Mouse (Mus musculus): Measurements from ENCODE around the gene Smg1. TPM values are rescaled to one million over a fixed set of nuclear protein-coding genes. Genes with fewer than 3 reads are reported as not detected.

Smg1 gene
- polyA plus RNA-seq, 1 experiment from 2014 or later, result 22.4 TPM

DNA sequence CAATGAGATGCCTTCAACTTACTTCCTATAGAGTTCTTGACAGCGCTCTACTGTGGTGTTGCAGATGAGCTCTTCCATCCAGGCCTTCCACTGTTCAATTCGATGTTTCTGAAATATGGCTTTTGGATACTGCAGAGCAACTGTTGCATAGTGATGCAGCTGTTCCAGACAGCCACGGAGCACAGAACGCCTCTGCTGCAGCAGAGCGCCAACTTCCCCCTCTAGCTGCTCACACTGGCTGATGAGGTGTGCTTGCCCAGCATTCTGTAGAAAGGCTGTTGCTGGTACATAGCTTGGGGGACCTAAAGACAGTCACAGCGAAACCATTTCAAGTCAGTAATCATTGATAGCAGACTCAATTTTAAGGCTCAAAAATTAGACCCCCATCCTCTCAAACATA lies 89.3 kb downstream of the Smg1 start:
- no peaks in the 10 kb centered on the region for H3K9me3 ChIP-seq (ENCODE audit: control insufficient read depth, low read length)
- H3K36me3 ChIP-seq (ENCODE audit: control insufficient read depth, insufficient read depth, low read length), result peaks cover 5% of the 10 kb centered on the region; the same call in 1 of the 2 replicates
- ATAC-seq (replicated peaks; ENCODE audit: low FRiP score) (no peak), DNase-seq (ENCODE audit: low spot score) (no peak)
- H3K4me3 ChIP-seq (ENCODE audit: low read depth, low read length), result no peak overlapping the region
- no peak overlapping the region for H3K9ac ChIP-seq (ENCODE audit: low read length)
- no peaks in the 10 kb centered on the region for H3K4me1 ChIP-seq (replicated peaks; ENCODE audit: control insufficient read depth, insufficient read depth, low read length)
- 96% methylated on average over 6 of the region's 6 CpGs for WGBS
- no peak overlapping the region for H3K4me2 ChIP-seq (ENCODE audit: low read depth, low read length, severe bottlenecking)
- H3K27ac ChIP-seq (ENCODE audit: low read depth, low read length), result no peak overlapping the region
- no peaks in the 10 kb centered on the region for H3K27me3 ChIP-seq (ENCODE audit: control insufficient read depth, insufficient read depth, low read length)

DNA sequence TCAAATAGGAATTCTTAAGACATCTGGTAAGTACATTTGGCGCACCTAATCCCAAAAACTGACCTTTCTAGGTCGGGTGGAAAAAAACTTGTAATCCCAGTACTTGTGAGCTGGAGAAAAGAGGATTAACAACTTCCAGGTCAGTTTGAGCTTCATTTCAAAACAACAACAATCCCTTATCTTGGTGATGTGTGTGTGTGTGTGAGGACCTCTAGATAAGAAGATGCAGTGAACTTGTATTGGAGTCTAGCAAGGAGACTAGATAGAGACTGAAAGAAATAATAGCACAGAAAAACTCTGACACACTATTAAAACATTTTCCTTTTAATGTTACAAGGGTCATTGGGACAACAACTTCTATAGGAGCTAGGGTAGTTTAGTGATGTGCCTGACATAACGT lies 99.9 kb downstream of the Smg1 start:
- Histone ChIP-seq H3K27ac (ENCODE audit: low read depth, low read length) (no peak overlapping the region), H3K9me3 (ENCODE audit: control insufficient read depth, low read length) (no peaks in the 10 kb centered on the region), H3K4me2 (ENCODE audit: low read depth, low read length, severe bottlenecking) (no peak overlapping the region), H3K4me1 (replicated peaks; ENCODE audit: control insufficient read depth, insufficient read depth, low read length) (no peaks in the 10 kb centered on the region), H3K4me3 (ENCODE audit: low read depth, low read length) (no peak overlapping the region), H3K9ac (ENCODE audit: low read length) (no peak overlapping the region), H3K36me3 (ENCODE audit: control insufficient read depth, insufficient read depth, low read length) (peaks cover 4% of the 10 kb centered on the region; the same call in 1 of the 2 replicates), H3K27me3 (ENCODE audit: control insufficient read depth, insufficient read depth, low read length) (no peaks in the 10 kb centered on the region)
- 83% methylated on average over 3 of the region's 3 CpGs for whole genome bisulfite sequencing
- DNase-seq (ENCODE audit: low spot score), result no peak
- no peak for ATAC-seq (replicated peaks; ENCODE audit: low FRiP score)

DNA sequence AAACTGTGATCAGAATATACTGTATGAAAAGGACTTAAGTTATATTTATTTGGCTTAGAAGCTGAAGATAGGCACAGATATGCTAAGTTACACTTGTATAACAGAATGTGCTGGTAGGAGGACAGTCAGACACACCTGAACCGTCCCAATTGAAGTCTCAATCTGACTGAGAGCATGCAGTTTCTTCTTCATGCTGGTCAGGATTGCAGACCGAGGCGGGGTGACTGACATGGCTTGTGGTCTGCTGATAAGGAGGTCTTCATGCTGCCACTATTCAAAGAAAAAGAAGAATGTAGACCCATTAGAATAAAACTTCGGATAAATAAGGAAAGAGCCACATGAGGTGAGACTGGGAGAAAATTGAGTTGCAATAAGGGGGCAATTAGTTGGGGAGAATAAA lies 100.3 kb downstream of the Smg1 start:
- ATAC-seq (replicated peaks; ENCODE audit: low FRiP score), result no peak
- Histone ChIP-seq H3K36me3 (ENCODE audit: control insufficient read depth, insufficient read depth, low read length) (peaks cover 4% of the 10 kb centered on the region; the same call in 1 of the 2 replicates), H3K4me1 (replicated peaks; ENCODE audit: control insufficient read depth, insufficient read depth, low read length) (no peaks in the 10 kb centered on the region), H3K9me3 (ENCODE audit: control insufficient read depth, low read length) (no peaks in the 10 kb centered on the region), H3K4me3 (ENCODE audit: low read depth, low read length) (no peak overlapping the region), H3K27me3 (ENCODE audit: control insufficient read depth, insufficient read depth, low read length) (no peaks in the 10 kb centered on the region), H3K9ac (ENCODE audit: low read length) (no peak overlapping the region), H3K27ac (ENCODE audit: low read depth, low read length) (no peak overlapping the region), H3K4me2 (ENCODE audit: low read depth, low read length, severe bottlenecking) (no peak overlapping the region)
- 92% methylated on average over 4 of the region's 4 CpGs for WGBS
- no peak for DNase-seq (ENCODE audit: low spot score)

DNA sequence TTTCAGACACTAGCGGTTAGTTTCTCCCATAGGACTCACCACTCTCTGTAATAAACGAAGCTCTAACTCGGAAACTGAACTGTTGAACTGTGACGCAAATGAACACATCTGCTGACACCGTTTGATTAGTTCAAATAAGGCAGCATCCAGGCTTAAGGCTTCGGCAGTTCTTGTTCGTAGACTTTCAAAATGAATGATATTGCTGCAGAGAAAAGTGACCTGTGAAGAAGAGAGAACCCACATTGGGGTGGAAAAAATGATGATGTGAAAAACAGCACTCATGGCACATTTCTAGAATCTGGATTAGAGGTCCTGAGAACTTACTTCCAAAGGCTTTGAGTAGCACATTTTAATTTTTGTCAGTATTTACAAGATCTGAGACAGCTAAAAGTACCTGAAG lies 102.2 kb downstream of the Smg1 start:
- DNase-seq (ENCODE audit: low spot score) (no peak), ATAC-seq (replicated peaks; ENCODE audit: low FRiP score) (no peak)
- WGBS, result 92% methylated on average over 7 of the region's 7 CpGs
- Histone ChIP-seq H3K9ac (ENCODE audit: low read length) (no peak overlapping the region), H3K4me3 (ENCODE audit: low read depth, low read length) (no peak overlapping the region), H3K4me1 (replicated peaks; ENCODE audit: control insufficient read depth, insufficient read depth, low read length) (no peaks in the 10 kb centered on the region), H3K27me3 (ENCODE audit: control insufficient read depth, insufficient read depth, low read length) (no peaks in the 10 kb centered on the region), H3K9me3 (ENCODE audit: control insufficient read depth, low read length) (no peaks in the 10 kb centered on the region), H3K4me2 (ENCODE audit: low read depth, low read length, severe bottlenecking) (no peak overlapping the region), H3K27ac (ENCODE audit: low read depth, low read length) (no peak overlapping the region), H3K36me3 (ENCODE audit: control insufficient read depth, insufficient read depth, low read length) (peaks cover 4% of the 10 kb centered on the region; the same call in 1 of the 2 replicates)

DNA sequence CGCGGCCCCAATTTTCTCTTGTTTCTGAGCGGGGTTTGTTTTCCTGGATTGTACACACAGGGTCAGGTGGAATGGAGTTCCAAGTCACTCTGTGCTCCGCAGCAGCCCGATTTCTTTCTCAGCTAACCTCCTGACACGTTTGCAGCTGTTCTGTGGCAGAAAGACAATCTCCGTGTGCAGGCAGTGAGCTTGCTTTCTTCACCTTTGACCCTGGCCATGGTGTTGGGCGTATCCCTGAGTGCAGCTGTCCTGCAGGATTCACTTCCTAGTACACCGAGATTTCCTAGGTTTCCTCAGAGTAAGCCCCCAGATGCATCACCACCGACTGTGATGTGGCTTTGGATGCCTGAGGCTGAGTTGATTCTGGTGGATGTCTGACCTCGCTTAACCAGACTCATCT lies 108.3 kb downstream of the Smg1 start:
- H3K4me1 ChIP-seq (replicated peaks; ENCODE audit: control insufficient read depth, insufficient read depth, low read length), result no peaks in the 10 kb centered on the region
- H3K36me3 ChIP-seq (ENCODE audit: control insufficient read depth, insufficient read depth, low read length), result no peaks in the 10 kb centered on the region; the same call in 1 of the 2 replicates
- H3K9ac ChIP-seq (ENCODE audit: low read length), result no peak overlapping the region
- no peak overlapping the region for H3K4me3 ChIP-seq (ENCODE audit: low read depth, low read length)
- no peak overlapping the region for H3K27ac ChIP-seq (ENCODE audit: low read depth, low read length)
- no peaks in the 10 kb centered on the region for H3K27me3 ChIP-seq (ENCODE audit: control insufficient read depth, insufficient read depth, low read length)
- no peak for DNase-seq (ENCODE audit: low spot score)
- no peaks in the 10 kb centered on the region for H3K9me3 ChIP-seq (ENCODE audit: control insufficient read depth, low read length)
- 87% methylated on average over 11 of the region's 11 CpGs for WGBS
- ATAC-seq (replicated peaks; ENCODE audit: low FRiP score), result no peak
- no peak overlapping the region for H3K4me2 ChIP-seq (ENCODE audit: low read depth, low read length, severe bottlenecking)

DNA sequence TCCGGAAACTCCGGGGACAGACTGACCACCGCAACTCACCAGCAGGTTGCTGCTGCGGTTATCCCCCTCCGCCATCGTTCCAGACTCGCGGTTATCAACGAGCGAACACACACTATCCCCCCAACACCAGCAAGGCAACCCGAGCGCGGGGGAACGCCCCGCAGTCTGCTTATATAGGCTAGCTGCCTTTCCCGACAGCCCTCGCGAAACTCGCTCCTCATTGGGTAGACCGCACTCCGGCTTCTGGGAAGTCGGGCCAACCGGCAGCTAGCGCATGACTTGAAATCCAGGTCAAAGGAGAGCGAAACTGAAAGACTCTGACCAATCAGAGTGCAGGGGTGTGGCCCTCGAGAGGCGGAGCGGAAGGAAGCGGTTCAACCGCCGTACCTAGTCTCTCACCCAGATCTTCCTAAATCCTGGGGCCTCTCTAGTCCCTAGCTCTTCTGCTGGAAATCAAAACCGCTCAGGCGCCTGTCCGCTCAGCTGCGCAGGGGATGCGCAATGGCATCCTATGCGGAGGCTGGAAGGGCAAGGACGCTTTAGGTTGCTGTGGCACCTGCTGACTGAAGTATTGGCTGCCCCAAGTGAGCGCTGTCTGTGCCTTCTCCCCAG lies 113.9 kb downstream of the Smg1 start, which contains the start of gene Arl6ip1:
Gene Arl6ip1 (minus strand): TSS at position 233 of the 612 bp plus-strand sequence.
- peak; percentile 98 for ATAC-seq (replicated peaks; ENCODE audit: low FRiP score)
- peak; percentile 99 for DNase-seq (ENCODE audit: low spot score)
- Histone ChIP-seq H3K36me3 (ENCODE audit: control insufficient read depth, insufficient read depth, low read length) (no peaks in the 10 kb centered on the region; the same call in 1 of the 2 replicates), H3K27ac (ENCODE audit: low read depth, low read length) (peak within 1 kb of the TSS; percentile 91), H3K4me2 (ENCODE audit: low read depth, low read length, severe bottlenecking) (peak within 1 kb of the TSS; percentile 67), H3K9me3 (ENCODE audit: control insufficient read depth, low read length) (no peaks in the 10 kb centered on the region), H3K4me3 (ENCODE audit: low read depth, low read length) (peak within 1 kb of the TSS; percentile 83), H3K27me3 (ENCODE audit: control insufficient read depth, insufficient read depth, low read length) (no peaks in the 10 kb centered on the region), H3K9ac (ENCODE audit: low read length) (peak within 1 kb of the TSS; percentile 92), H3K4me1 (replicated peaks; ENCODE audit: control insufficient read depth, insufficient read depth, low read length) (peaks cover 3% of the 10 kb centered on the region; the same call in 1 of the 2 replicates)
- under 1% methylated on average over 39 of the region's 39 CpGs for WGBS

DNA sequence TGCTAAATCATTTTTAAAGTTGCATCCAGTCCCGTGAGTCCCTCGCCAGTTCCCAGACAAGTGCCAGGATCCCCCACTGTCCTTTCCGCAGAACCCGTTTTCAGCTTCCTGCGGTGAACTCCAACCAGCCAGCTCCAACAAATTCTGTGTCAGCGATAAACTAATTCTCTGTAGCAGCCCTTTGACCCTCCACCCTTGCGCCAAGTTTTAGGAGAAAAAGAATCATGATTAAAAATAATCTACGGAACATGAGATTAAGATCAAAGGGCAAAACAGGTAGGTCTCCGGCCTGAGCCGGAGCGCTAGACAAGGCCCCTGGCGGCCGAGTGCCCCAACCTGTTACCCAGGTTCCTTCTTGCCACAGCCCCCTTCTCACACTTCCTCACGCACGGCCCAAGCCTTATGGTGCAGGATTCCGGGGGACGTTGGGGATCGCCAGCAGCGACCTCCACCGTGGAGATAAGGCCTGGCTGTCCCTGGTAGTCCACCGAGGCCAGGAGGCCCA lies 114.5 kb downstream of the Smg1 start:
- Histone ChIP-seq H3K9ac (ENCODE audit: low read length) (peak overlapping the region; percentile 92), H3K4me2 (ENCODE audit: low read depth, low read length, severe bottlenecking) (peak overlapping the region; percentile 61), H3K4me3 (ENCODE audit: low read depth, low read length) (peak overlapping the region; percentile 83), H3K27me3 (ENCODE audit: control insufficient read depth, insufficient read depth, low read length) (no peaks in the 10 kb centered on the region), H3K36me3 (ENCODE audit: control insufficient read depth, insufficient read depth, low read length) (no peaks in the 10 kb centered on the region; the same call in 1 of the 2 replicates), H3K27ac (ENCODE audit: low read depth, low read length) (peak overlapping the region; percentile 86), H3K4me1 (replicated peaks; ENCODE audit: control insufficient read depth, insufficient read depth, low read length) (peaks cover 3% of the 10 kb centered on the region; the same call in 1 of the 2 replicates), H3K9me3 (ENCODE audit: control insufficient read depth, low read length) (no peaks in the 10 kb centered on the region)
- peak; percentile 74 for ATAC-seq (replicated peaks; ENCODE audit: low FRiP score)
- WGBS, result under 1% methylated on average over 21 of the region's 21 CpGs
- DNase-seq (ENCODE audit: low spot score), result peak; percentile 51

DNA sequence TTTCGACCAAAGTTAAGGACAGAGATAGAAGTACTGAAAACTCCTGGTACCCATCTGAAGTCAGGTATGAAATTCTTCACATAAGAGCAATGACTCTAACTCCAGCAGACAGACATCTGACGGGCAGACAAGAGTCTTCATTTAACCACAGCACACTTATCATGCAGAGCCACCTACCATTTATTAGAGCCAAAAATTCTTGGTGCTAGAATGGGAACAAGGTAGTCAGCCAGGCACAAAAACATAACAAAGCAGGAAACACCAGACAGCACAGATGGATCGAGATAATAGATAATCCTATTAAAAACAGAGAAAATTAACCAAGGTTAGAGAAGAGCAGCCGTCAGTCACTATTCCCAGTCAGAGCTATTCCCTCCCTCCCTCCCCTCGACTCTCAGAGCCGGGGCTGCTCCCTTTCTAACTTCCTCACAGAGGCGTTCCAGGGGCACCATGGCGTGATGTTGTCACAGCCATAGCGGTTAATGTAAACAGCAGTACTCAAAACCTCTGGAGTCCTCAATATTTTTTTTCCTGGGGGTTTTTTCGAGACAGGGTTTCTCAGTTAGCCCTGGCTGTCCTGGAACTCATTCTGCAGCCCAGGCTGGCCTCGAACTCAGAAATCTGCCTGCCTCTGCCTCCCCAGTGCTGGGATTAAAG lies 117.1 kb downstream of the Smg1 start:
- Histone ChIP-seq H3K4me3 (ENCODE audit: low read depth, low read length) (no peak overlapping the region), H3K9me3 (ENCODE audit: control insufficient read depth, low read length) (no peaks in the 10 kb centered on the region), H3K27ac (ENCODE audit: low read depth, low read length) (no peak overlapping the region), H3K4me1 (replicated peaks; ENCODE audit: control insufficient read depth, insufficient read depth, low read length) (peaks cover 3% of the 10 kb centered on the region; the same call in 1 of the 2 replicates), H3K9ac (ENCODE audit: low read length) (no peak overlapping the region), H3K36me3 (ENCODE audit: control insufficient read depth, insufficient read depth, low read length) (peaks cover 3% of the 10 kb centered on the region; the same call in 1 of the 2 replicates), H3K27me3 (ENCODE audit: control insufficient read depth, insufficient read depth, low read length) (no peaks in the 10 kb centered on the region), H3K4me2 (ENCODE audit: low read depth, low read length, severe bottlenecking) (no peak overlapping the region)
- no peak for ATAC-seq (replicated peaks; ENCODE audit: low FRiP score)
- 66% methylated on average over 11 of the region's 11 CpGs for WGBS
- DNase-seq (ENCODE audit: low spot score), result no peak

Data from forebrain, embryonic 11.5 days (tissue).